Mouse (Mus musculus) heart, embryonic 12.5 days (tissue): ENCODE data around the gene Unc5b. TPM values are rescaled to one million over a fixed set of nuclear protein-coding genes. Genes with fewer than 3 reads are reported as not detected.
A peak's percentile ranks its signal among the peaks of the same experiment; 100 is the strongest.

Experiments used
- ATAC-seq: fragments of 200-750 bp; cut with Nextera tagmentation; 2 replicates; pipeline ENCODE4 v1.8.0; 2017; ENCODE audit warnings: moderate TSS enrichment, moderate library complexity; ENCODE audit not compliant: insufficient number of reproducible peaks, low FRiP score
- H3K27ac ChIP-seq: fragments of 300-500 bp; sonication (generic); 2 replicates; pipeline ENCODE4 v1.5.1; 2016; ENCODE audit warnings: mild to moderate bottlenecking, moderate library complexity; ENCODE audit not compliant: poor library complexity, severe bottlenecking
- H3K27me3 ChIP-seq: fragments of 300-500 bp; sonication (generic); replicated peaks from 2 replicates; pipeline ENCODE4 v1.6.1; 2016; ENCODE audit warnings: mild to moderate bottlenecking, moderate library complexity
- H3K36me3 ChIP-seq: fragments of 300-500 bp; sonication (generic); 2 replicates; pipeline ENCODE4 v1.6.1; 2016; ENCODE audit warnings: mild to moderate bottlenecking, moderate library complexity
- H3K4me1 ChIP-seq: fragments of 300-500 bp; sonication (generic); replicated peaks from 2 replicates; pipeline ENCODE4 v1.6.1; 2016; ENCODE audit warnings: mild to moderate bottlenecking
- H3K4me2 ChIP-seq: fragments of 300-500 bp; sonication (generic); 2 replicates; pipeline ENCODE4 v1.6.1; 2016; ENCODE audit warnings: mild to moderate bottlenecking, moderate library complexity
- H3K4me3 ChIP-seq: fragments of 300-500 bp; sonication (generic); 2 replicates; pipeline ENCODE4 v1.5.1; 2016; ENCODE audit warnings: mild to moderate bottlenecking
- H3K9ac ChIP-seq: fragments of 300-500 bp; sonication (generic); 2 replicates; pipeline ENCODE4 v1.6.1; 2016; ENCODE audit warnings: mild to moderate bottlenecking, moderate library complexity
- H3K9me3 ChIP-seq: fragments of 300-500 bp; sonication (generic); replicated peaks from 2 replicates; pipeline ENCODE4 v1.6.1; 2016; ENCODE audit warnings: mild to moderate bottlenecking, moderate library complexity
- WGBS: fragments of 180-500 bp; shearing (Covaris S2); methylation state at CpG from one replicate; pipeline ENCODE4 v1.1.7; 2016; 5-methylcytosine and 5-hydroxymethylcytosine counted together
- polyA plus RNA-seq: library from polyadenylated mRNA; unstranded; fragments of >200 nt; fragmentation: Nextera tagmentation; extraction: Ambion mirVana; gene quantifications from 2 replicates; pipeline ENCODE4 v1.2.1, GENCODE M21; 2016

The Unc5b gene
- polyA plus RNA-seq, 1 experiment from 2014 or later: 18.4 TPM

DNA sequence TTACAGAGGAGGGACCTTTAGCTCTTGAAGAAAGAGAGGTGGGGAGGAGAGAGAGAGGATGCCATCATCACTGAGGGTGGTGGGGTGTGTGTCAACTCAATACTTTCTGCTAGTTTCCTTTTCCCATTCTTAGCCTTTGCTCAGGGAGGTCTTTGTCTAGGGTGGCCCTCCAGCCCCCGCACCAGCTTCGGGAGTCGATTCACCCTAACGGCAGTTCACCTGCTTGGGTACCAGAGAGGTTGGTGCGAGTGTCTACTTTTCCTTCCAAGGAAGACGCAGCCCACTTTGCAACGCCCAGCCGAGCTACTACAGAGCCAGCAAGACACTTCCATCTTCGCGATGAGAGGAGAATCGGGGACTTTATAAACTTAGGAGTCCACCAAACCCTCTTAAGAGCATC lies 1.4 kb downstream of the Unc5b start:
- peak overlapping the region; percentile 84 for H3K4me2 ChIP-seq
- H3K4me1 ChIP-seq: peaks cover 52% of the 10 kb centered on the region
- peak overlapping the region; percentile 91 for H3K27ac ChIP-seq
- H3K9me3 ChIP-seq: no peaks in the 10 kb centered on the region
- H3K9ac ChIP-seq: peak overlapping the region; percentile 92
- 1% methylated on average over 11 of the region's 11 CpGs for WGBS
- no peak for ATAC-seq
- no peaks in the 10 kb centered on the region for H3K27me3 ChIP-seq
- H3K36me3 ChIP-seq: no peaks in the 10 kb centered on the region
- H3K4me3 ChIP-seq: peak overlapping the region; percentile 70

DNA sequence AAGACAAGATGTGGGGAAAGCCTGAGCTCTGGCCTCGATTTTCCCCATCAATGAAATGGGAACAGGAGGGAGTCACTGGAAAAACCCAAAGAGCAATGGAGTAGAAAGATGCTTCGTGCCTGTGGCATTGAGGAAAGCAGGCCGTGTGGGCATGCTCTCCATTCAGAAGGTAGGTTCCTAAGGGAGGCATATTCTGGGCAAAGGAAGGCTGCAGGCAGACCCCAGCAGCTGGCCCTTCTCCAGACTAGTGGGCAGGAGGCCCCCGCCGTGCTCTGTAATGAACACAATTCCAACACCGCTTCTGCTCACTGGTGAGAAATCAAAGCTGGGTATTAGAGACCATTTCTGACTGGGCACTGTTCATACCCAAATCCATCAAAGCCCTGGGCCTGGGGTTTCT lies 2.3 kb downstream of the Unc5b start:
- WGBS: 51% methylated on average over 6 of the region's 6 CpGs
- Histone ChIP-seq H3K4me1 (peaks cover 61% of the 10 kb centered on the region), H3K27me3 (no peaks in the 10 kb centered on the region), H3K9me3 (no peaks in the 10 kb centered on the region), H3K4me2 (peak overlapping the region; percentile 84), H3K4me3 (peak overlapping the region; percentile 70), H3K36me3 (no peaks in the 10 kb centered on the region), H3K9ac (peak overlapping the region; percentile 92), H3K27ac (peak overlapping the region; percentile 91)
- no peak for ATAC-seq

- WGBS: 35% methylated on average over 17 of the region's 17 CpGs
- Histone ChIP-seq H3K4me3 (peak overlapping the region; percentile 70), H3K27me3 (no peaks in the 10 kb centered on the region), H3K4me2 (peak overlapping the region; percentile 84), H3K9me3 (no peaks in the 10 kb centered on the region), H3K9ac (peak overlapping the region; percentile 92), H3K4me1 (peaks cover 71% of the 10 kb centered on the region), H3K27ac (peak overlapping the region; percentile 100), H3K36me3 (no peaks in the 10 kb centered on the region)
- ATAC-seq: no peak
Measured at GRCm38 (mm10) chr10:60827901-60828670, 3.3 kb downstream of the Unc5b start.

GRCm38 (mm10) chr10:60827266-60827665 lies 4.1 kb downstream of the Unc5b start:
- H3K4me3 ChIP-seq: peak overlapping the region; percentile 70
- peak overlapping the region; percentile 92 for H3K9ac ChIP-seq
- no peak for ATAC-seq
- 20% methylated on average over 5 of the region's 5 CpGs for WGBS
- peaks cover 78% of the 10 kb centered on the region for H3K4me1 ChIP-seq
- no peaks in the 10 kb centered on the region for H3K27me3 ChIP-seq
- peak overlapping the region; percentile 84 for H3K4me2 ChIP-seq
- peak overlapping the region; percentile 100 for H3K27ac ChIP-seq
- H3K36me3 ChIP-seq: no peaks in the 10 kb centered on the region
- no peaks in the 10 kb centered on the region for H3K9me3 ChIP-seq

GRCm38 (mm10) chr10:60826461-60827237 lies 4.7 kb downstream of the Unc5b start:
- Histone ChIP-seq H3K9me3 (no peaks in the 10 kb centered on the region), H3K4me2 (peak overlapping the region; percentile 84), H3K27ac (peak overlapping the region; percentile 100), H3K27me3 (no peaks in the 10 kb centered on the region), H3K4me3 (peak overlapping the region; percentile 70), H3K4me1 (peaks cover 80% of the 10 kb centered on the region), H3K36me3 (no peaks in the 10 kb centered on the region), H3K9ac (peak overlapping the region; percentile 92)
- WGBS: 3% methylated on average over 33 of the region's 34 CpGs
- no peak for ATAC-seq

GRCm38 (mm10) chr10:60825955-60826354 lies 5.4 kb downstream of the Unc5b start:
- no peak for ATAC-seq
- Histone ChIP-seq H3K27ac (peak overlapping the region; percentile 100), H3K4me2 (peak overlapping the region; percentile 84), H3K4me1 (peaks cover 87% of the 10 kb centered on the region), H3K9me3 (no peaks in the 10 kb centered on the region), H3K4me3 (peak overlapping the region; percentile 70), H3K36me3 (no peaks in the 10 kb centered on the region), H3K27me3 (no peaks in the 10 kb centered on the region), H3K9ac (peak overlapping the region; percentile 92)
- WGBS: 44% methylated on average over 6 of the region's 6 CpGs

DNA sequence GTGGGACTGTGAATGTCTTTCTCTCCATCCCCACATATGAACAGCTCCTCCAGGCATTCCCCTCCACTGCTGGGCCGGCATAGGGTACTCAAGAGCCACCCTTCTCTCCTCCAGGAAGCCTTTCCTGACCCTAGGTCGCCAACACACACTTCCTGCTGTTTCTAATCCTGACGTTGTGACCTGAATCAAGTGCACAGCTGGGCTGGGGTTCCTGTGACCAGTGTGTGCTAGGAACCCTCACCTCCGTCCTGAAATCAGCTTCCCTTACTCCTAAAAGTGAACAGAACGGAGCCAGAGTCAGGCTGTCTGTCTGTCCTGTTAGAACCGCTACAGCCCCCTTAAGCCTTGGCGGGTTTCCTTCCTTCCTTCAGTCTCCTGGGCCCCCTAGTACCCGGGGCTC lies 7.6 kb downstream of the Unc5b start:
- Histone ChIP-seq H3K36me3 (no peaks in the 10 kb centered on the region; the same call in 1 of the 2 replicates), H3K4me3 (no peak overlapping the region), H3K27ac (peak overlapping the region; percentile 100), H3K9ac (peak overlapping the region; percentile 70), H3K27me3 (no peaks in the 10 kb centered on the region), H3K4me1 (peaks cover 100% of the 10 kb centered on the region), H3K9me3 (no peaks in the 10 kb centered on the region), H3K4me2 (peak overlapping the region; percentile 84)
- 25% methylated on average over 8 of the region's 8 CpGs for WGBS
- no peak for ATAC-seq

GRCm38 (mm10) chr10:60822641-60823425 lies 8.5 kb downstream of the Unc5b start:
- no peak overlapping the region for H3K4me3 ChIP-seq
- no peak for ATAC-seq
- peak overlapping the region; percentile 70 for H3K9ac ChIP-seq
- WGBS: 31% methylated on average over 17 of the region's 17 CpGs
- H3K27me3 ChIP-seq: no peaks in the 10 kb centered on the region
- H3K36me3 ChIP-seq: no peaks in the 10 kb centered on the region; the same call in 1 of the 2 replicates
- peak overlapping the region; percentile 84 for H3K4me2 ChIP-seq
- peaks cover 100% of the 10 kb centered on the region for H3K4me1 ChIP-seq
- H3K9me3 ChIP-seq: no peaks in the 10 kb centered on the region
- H3K27ac ChIP-seq: peak overlapping the region; percentile 100

DNA sequence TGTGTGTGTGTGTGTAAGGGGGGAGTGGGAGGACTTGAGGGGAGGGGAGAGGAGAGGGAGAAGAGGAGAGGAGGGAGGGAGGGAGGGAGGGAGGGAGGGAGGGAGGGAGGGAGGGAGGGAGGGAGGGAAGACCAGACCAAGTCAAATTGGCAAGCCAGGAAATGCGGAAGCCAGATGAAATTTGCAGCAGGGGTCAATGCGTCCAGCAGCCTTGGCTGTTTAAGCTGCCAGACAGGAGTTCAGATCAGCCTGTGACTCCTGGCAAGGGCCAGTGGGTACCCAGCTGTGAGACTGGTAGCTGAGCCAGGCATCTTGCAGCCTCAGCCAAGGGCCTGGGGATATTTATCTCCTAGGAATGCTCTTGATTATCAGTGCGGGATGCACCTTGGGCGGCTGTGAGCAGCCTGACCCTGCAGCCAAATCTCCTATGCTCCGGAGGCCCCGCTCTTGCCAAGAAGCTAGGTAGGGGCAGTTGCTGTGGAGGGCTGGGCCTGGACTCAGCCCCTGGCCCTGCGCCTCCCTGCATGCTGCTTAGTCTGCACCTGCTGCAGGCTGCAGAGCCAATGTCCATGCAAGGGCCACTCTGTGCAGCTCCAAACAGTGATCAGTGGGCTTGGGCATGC lies 9.5 kb downstream of the Unc5b start:
- Histone ChIP-seq H3K9me3 (no peaks in the 10 kb centered on the region), H3K9ac (peak overlapping the region; percentile 57), H3K27ac (peak overlapping the region; percentile 100), H3K4me2 (peak overlapping the region; percentile 84), H3K27me3 (no peaks in the 10 kb centered on the region), H3K36me3 (no peaks in the 10 kb centered on the region; the same call in 1 of the 2 replicates), H3K4me3 (no peak overlapping the region), H3K4me1 (peaks cover 100% of the 10 kb centered on the region)
- no peak for ATAC-seq
- WGBS: 32% methylated on average over 7 of the region's 7 CpGs

DNA sequence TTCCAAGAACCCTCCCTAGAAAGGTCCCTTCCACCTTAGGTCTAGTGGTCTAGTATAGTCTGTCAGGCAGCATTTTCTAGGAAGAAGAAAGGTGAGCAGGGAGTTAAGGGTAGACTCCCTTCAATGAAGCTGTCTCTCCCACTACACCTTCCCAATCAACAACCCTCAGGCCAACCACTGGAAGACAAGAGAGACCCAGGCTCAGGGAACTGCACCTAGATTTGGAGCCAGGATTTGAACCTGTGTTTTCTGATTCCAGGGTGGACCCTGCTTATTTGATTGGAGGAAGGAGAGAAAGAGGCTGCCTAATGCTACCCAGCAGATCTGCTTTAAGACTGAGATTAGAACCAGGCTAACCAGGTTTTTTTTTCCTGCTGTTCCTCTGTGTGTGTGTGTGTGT lies 10.1 kb downstream of the Unc5b start:
- Histone ChIP-seq H3K4me2 (no peak overlapping the region), H3K4me1 (peaks cover 100% of the 10 kb centered on the region), H3K36me3 (no peaks in the 10 kb centered on the region; the same call in 1 of the 2 replicates), H3K27me3 (no peaks in the 10 kb centered on the region), H3K4me3 (no peak overlapping the region), H3K9ac (0 out of 2 replicates have a peak overlapping the region, but pooled peaks have one; percentile 13), H3K27ac (peak overlapping the region; percentile 100), H3K9me3 (no peaks in the 10 kb centered on the region)
- no peak for ATAC-seq
